Mouse (Mus musculus): Measurements from ENCODE around the gene Nxpe4. TPM values are rescaled to one million over a fixed set of nuclear protein-coding genes. Genes with fewer than 3 reads are reported as not detected.

The Nxpe4 gene
- total and polyA plus RNA-seq, 2 experiments from 2014 or later = 5.9 to 9.5 TPM

DNA sequence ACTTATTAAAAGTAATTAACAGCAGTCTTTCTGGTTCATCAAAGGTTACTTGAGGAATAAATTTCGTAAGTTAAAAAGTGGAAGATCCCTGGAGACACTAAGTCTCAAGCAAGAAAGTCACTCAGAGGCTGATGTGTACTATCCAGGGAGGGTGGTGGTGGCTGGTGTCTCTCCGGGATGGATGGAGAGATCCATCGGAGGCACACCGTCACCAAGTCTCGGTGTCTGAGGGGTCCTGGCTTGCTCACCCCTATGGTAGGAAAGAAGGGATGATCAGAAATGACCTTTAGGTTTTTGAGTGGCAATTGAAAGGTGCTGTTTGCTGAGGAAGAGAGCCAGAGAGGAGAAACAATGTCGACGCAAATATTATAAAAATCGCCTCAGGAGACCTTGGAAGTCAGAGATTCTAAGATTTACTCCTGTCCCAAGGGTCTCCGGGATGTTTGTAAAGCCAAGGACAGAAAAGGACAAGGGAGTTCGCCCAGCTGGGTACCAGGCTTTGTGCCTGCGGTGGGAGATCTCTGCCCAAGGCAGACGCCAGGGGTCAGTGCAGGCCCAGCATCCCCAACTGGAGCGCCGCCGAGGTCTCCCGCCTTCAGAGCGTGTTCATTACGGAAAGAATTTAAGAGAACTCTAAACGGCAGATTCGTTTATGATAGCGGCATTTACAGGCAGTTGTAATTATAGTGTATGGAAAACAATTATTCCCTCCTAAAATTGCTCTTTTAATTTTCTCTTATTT, 104.6 kb downstream of the Nxpe4 start:
- peak overlapping the region; percentile 21; the same call in 1 of the 2 replicates for H3K9ac ChIP-seq (replicated peaks; ENCODE audit: low read depth, low read length)
- peak overlapping the region; percentile 57 for H3K27ac ChIP-seq (ENCODE audit: low read depth)
- peaks cover 9% of the 10 kb centered on the region for H3K27me3 ChIP-seq (ENCODE audit: control insufficient read depth, insufficient read depth, low read length)
- peak overlapping the region; percentile 45 for H3K4me3 ChIP-seq (ENCODE audit: low read depth, low read length)
- H3K9me3 ChIP-seq (replicated peaks; ENCODE audit: control insufficient read depth, low read length) = no peaks in the 10 kb centered on the region
- ATAC-seq (ENCODE audit: insufficient read depth, low read depth) (peak; percentile 93), DNase-seq (ENCODE audit: low spot score) (peak; percentile 59)
- WGBS = 11% methylated on average over 21 of the region's 21 CpGs
- H3K4me2 ChIP-seq (ENCODE audit: low read depth, low read length) = peak overlapping the region; percentile 84
- TF ChIP-seq CTCF (IDR thresholded peaks at IDR 0.05; ENCODE audit: low read depth) (peak; percentile 85), EP300 (IDR thresholded peaks at IDR 0.05; ENCODE audit: low read depth) (no peak)
- H3K4me1 ChIP-seq (ENCODE audit: control insufficient read depth, insufficient read depth) = no peaks in the 10 kb centered on the region; the same call in 1 of the 2 replicates
- H3K36me3 ChIP-seq (replicated peaks; ENCODE audit: control insufficient read depth, insufficient read depth, low read length) = no peaks in the 10 kb centered on the region

DNA sequence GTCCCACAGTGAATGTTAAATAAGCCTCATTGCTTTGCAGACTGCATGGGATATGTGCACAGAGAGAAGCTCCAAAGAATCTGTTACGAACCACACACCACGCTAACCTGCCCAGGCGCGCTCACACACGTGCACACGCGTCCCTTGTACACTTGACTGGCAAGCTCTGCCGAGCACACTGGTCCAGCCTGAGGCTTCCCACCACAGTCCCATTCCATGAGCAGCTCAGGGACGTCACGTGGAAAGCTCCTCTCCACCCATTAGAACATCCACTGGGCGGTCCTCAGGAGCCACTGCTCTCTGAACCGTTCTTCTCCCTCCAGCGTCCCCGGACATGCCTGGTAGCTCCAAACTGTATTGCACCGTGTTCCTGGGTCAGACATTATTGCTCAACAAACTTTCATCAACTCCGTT, 105.2 kb downstream of the Nxpe4 start:
- TF ChIP-seq CTCF (IDR thresholded peaks at IDR 0.05; ENCODE audit: low read depth) (no peak), EP300 (IDR thresholded peaks at IDR 0.05; ENCODE audit: low read depth) (no peak)
- peak overlapping the region; percentile 84 for H3K4me2 ChIP-seq (ENCODE audit: low read depth, low read length)
- H3K9me3 ChIP-seq (replicated peaks; ENCODE audit: control insufficient read depth, low read length) = no peaks in the 10 kb centered on the region
- H3K27me3 ChIP-seq (ENCODE audit: control insufficient read depth, insufficient read depth, low read length) = peaks cover 9% of the 10 kb centered on the region
- peak overlapping the region; percentile 45 for H3K4me3 ChIP-seq (ENCODE audit: low read depth, low read length)
- ATAC-seq (ENCODE audit: insufficient read depth, low read depth) (peak; percentile 92), DNase-seq (ENCODE audit: low spot score) (peak; percentile 37)
- peak overlapping the region; percentile 21; the same call in 1 of the 2 replicates for H3K9ac ChIP-seq (replicated peaks; ENCODE audit: low read depth, low read length)
- no peaks in the 10 kb centered on the region for H3K36me3 ChIP-seq (replicated peaks; ENCODE audit: control insufficient read depth, insufficient read depth, low read length)
- H3K4me1 ChIP-seq (ENCODE audit: control insufficient read depth, insufficient read depth) = no peaks in the 10 kb centered on the region; the same call in 1 of the 2 replicates
- 2% methylated on average over 16 of the region's 16 CpGs for WGBS
- peak overlapping the region; percentile 57 for H3K27ac ChIP-seq (ENCODE audit: low read depth)

DNA sequence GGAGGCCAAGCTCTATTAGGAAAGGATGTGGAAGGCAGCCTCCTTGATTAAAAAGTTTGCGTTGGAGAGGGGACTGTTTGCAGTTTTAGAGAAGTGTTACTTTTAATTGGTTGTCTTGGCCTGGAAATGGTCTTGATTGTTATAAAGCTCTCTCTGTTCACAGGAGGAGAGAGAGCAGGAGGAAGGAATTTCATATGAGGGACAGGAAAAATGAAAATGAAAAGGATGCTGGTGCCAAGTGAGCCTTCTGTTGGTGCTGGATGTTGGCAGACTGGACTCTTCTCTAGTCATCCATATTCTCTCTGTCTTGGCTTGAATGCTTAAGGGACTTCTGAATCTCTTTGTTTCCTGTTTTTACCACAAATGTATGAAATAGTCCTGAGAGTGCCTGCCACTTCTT, 106.1 kb downstream of the Nxpe4 start:
- WGBS = 43% methylated on average over 1 of the region's 1 CpGs
- H3K4me1 ChIP-seq (ENCODE audit: control insufficient read depth, insufficient read depth) = no peaks in the 10 kb centered on the region; the same call in 1 of the 2 replicates
- TF ChIP-seq CTCF (IDR thresholded peaks at IDR 0.05; ENCODE audit: low read depth) (no peak), EP300 (IDR thresholded peaks at IDR 0.05; ENCODE audit: low read depth) (no peak)
- no peaks in the 10 kb centered on the region for H3K9me3 ChIP-seq (replicated peaks; ENCODE audit: control insufficient read depth, low read length)
- H3K27ac ChIP-seq (ENCODE audit: low read depth) = no peak overlapping the region
- no peaks in the 10 kb centered on the region for H3K36me3 ChIP-seq (replicated peaks; ENCODE audit: control insufficient read depth, insufficient read depth, low read length)
- no peak overlapping the region for H3K9ac ChIP-seq (replicated peaks; ENCODE audit: low read depth, low read length)
- H3K4me2 ChIP-seq (ENCODE audit: low read depth, low read length) = no peak overlapping the region
- DNase-seq (ENCODE audit: low spot score) = no peak
- peaks cover 9% of the 10 kb centered on the region for H3K27me3 ChIP-seq (ENCODE audit: control insufficient read depth, insufficient read depth, low read length)
- ATAC-seq (ENCODE audit: insufficient read depth, low read depth) = no peak
- H3K4me3 ChIP-seq (ENCODE audit: low read depth, low read length) = no peak overlapping the region

DNA sequence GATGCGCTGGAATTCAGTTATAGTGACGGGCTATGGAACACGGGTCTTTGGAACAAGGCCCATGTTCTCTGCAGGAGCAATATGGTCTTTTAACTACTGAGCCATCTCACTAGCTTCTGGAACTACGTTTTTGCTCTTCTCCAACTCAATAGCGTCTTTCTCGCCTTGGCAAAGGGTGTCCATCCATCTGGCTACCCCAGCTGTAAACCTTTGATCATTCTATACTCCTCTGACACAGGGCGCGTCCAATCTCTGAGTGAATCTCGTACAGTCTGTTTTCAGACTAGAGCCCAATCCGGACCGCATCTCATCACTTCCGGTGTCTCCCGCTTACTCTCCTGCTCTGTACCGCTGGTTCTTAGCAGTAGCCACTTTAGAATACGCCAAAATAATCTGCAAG, 115.0 kb downstream of the Nxpe4 start:
- Histone ChIP-seq H3K4me3 (ENCODE audit: low read depth, low read length) (no peak overlapping the region), H3K4me2 (ENCODE audit: low read depth, low read length) (no peak overlapping the region), H3K36me3 (replicated peaks; ENCODE audit: control insufficient read depth, insufficient read depth, low read length) (no peaks in the 10 kb centered on the region), H3K9me3 (replicated peaks; ENCODE audit: control insufficient read depth, low read length) (no peaks in the 10 kb centered on the region), H3K4me1 (ENCODE audit: control insufficient read depth, insufficient read depth) (no peaks in the 10 kb centered on the region), H3K9ac (replicated peaks; ENCODE audit: low read depth, low read length) (no peak overlapping the region), H3K27ac (ENCODE audit: low read depth) (no peak overlapping the region), H3K27me3 (ENCODE audit: control insufficient read depth, insufficient read depth, low read length) (no peaks in the 10 kb centered on the region)
- DNase-seq (ENCODE audit: low spot score) = no peak
- no peak for ATAC-seq (ENCODE audit: insufficient read depth, low read depth)
- TF ChIP-seq EP300 (IDR thresholded peaks at IDR 0.05; ENCODE audit: low read depth) (no peak), CTCF (IDR thresholded peaks at IDR 0.05; ENCODE audit: low read depth) (no peak)
- WGBS = 83% methylated on average over 15 of the region's 15 CpGs

DNA sequence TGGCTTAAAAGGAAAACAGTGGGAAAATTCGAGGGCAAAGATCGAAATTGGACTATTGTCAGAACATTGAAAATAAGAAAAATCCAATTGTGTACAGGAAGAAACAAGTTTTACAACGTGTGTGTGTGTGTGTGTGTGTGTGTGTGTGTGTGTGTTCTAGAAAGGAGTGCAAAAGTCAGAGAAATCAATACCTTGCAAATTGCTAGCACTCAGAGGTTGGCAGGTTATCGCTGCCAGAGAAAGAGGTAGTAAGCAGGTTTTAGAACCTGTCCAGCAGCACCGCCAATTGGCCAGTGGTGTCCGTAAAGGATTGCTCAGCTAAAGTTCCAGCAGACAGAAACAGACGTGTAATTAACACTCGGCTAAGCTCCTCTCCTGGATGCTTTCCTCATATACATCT, 122.4 kb downstream of the Nxpe4 start:
- ATAC-seq (ENCODE audit: insufficient read depth, low read depth) (no peak), DNase-seq (ENCODE audit: low spot score) (no peak)
- H3K27ac ChIP-seq (ENCODE audit: low read depth) = no peak overlapping the region
- no peak overlapping the region for H3K4me2 ChIP-seq (ENCODE audit: low read depth, low read length)
- H3K4me3 ChIP-seq (ENCODE audit: low read depth, low read length) = no peak overlapping the region
- H3K36me3 ChIP-seq (replicated peaks; ENCODE audit: control insufficient read depth, insufficient read depth, low read length) = no peaks in the 10 kb centered on the region
- H3K9me3 ChIP-seq (replicated peaks; ENCODE audit: control insufficient read depth, low read length) = no peaks in the 10 kb centered on the region
- no peak overlapping the region for H3K9ac ChIP-seq (replicated peaks; ENCODE audit: low read depth, low read length)
- no peaks in the 10 kb centered on the region for H3K4me1 ChIP-seq (ENCODE audit: control insufficient read depth, insufficient read depth)
- TF ChIP-seq CTCF (IDR thresholded peaks at IDR 0.05; ENCODE audit: low read depth) (no peak), EP300 (IDR thresholded peaks at IDR 0.05; ENCODE audit: low read depth) (no peak)
- WGBS = 73% methylated on average over 8 of the region's 8 CpGs
- no peaks in the 10 kb centered on the region for H3K27me3 ChIP-seq (ENCODE audit: control insufficient read depth, insufficient read depth, low read length)
